Mouse (Mus musculus): ENCODE data around the gene Gfpt1. TPM values are rescaled to one million over a fixed set of nuclear protein-coding genes. Genes with fewer than 3 reads are reported as not detected.

Gfpt1 gene
- polyA plus RNA-seq (2015; fragmentation: Nextera tagmentation; extraction: Ambion mirVana), result 24.7 and 25.7 TPM in 2 replicates

- Histone ChIP-seq H3K27ac (ENCODE audit: low read length) (peak within 1 kb of the TSS; percentile 99), H3K4me1 (ENCODE audit: control insufficient read depth, insufficient read depth, low read length) (peaks cover 16% of the 10 kb centered on the region), H3K9ac (ENCODE audit: low read depth, low read length) (peak within 1 kb of the TSS; percentile 99), H3K4me3 (ENCODE audit: low read length) (peak within 1 kb of the TSS; percentile 97), H3K4me2 (ENCODE audit: low read depth, low read length) (peak within 1 kb of the TSS; percentile 68), H3K9me3 (ENCODE audit: control insufficient read depth, low read length) (no peaks in the 10 kb centered on the region), H3K27me3 (replicated peaks; ENCODE audit: control insufficient read depth, insufficient read depth, low read length) (no peaks in the 10 kb centered on the region), H3K36me3 (ENCODE audit: control insufficient read depth, insufficient read depth, low read length) (no peaks in the 10 kb centered on the region)
- peak; percentile 98 for ATAC-seq
- WGBS, result under 1% methylated on average over 68 of the region's 68 CpGs
Measured at GRCm38 (mm10) chr6:87042337-87043130, at the start of gene Gfpt1. Gfpt1 (plus strand) TSS chr6:87042846.

- Histone ChIP-seq H3K4me2 (ENCODE audit: low read depth, low read length) (no peak overlapping the region), H3K4me3 (ENCODE audit: low read length) (no peak overlapping the region), H3K27ac (ENCODE audit: low read length) (no peak overlapping the region), H3K9me3 (ENCODE audit: control insufficient read depth, low read length) (no peaks in the 10 kb centered on the region), H3K27me3 (replicated peaks; ENCODE audit: control insufficient read depth, insufficient read depth, low read length) (no peaks in the 10 kb centered on the region), H3K4me1 (ENCODE audit: control insufficient read depth, insufficient read depth, low read length) (no peaks in the 10 kb centered on the region), H3K36me3 (ENCODE audit: control insufficient read depth, insufficient read depth, low read length) (no peaks in the 10 kb centered on the region), H3K9ac (ENCODE audit: low read depth, low read length) (no peak overlapping the region)
- 80% methylated on average over 4 of the region's 4 CpGs for WGBS
- ATAC-seq, result no peak
Measured at GRCm38 (mm10) chr6:86994254-86994653, 48.4 kb upstream of the Gfpt1 start.

GRCm38 (mm10) chr6:86996629-86997307 lies 45.9 kb upstream of the Gfpt1 start:
- H3K36me3 ChIP-seq (ENCODE audit: control insufficient read depth, insufficient read depth, low read length), result no peaks in the 10 kb centered on the region
- H3K4me3 ChIP-seq (ENCODE audit: low read length), result no peak overlapping the region
- H3K27ac ChIP-seq (ENCODE audit: low read length), result no peak overlapping the region
- no peak overlapping the region for H3K9ac ChIP-seq (ENCODE audit: low read depth, low read length)
- H3K9me3 ChIP-seq (ENCODE audit: control insufficient read depth, low read length), result no peaks in the 10 kb centered on the region
- ATAC-seq, result no peak
- 85% methylated on average over 5 of the region's 5 CpGs for WGBS
- no peaks in the 10 kb centered on the region for H3K27me3 ChIP-seq (replicated peaks; ENCODE audit: control insufficient read depth, insufficient read depth, low read length)
- no peaks in the 10 kb centered on the region for H3K4me1 ChIP-seq (ENCODE audit: control insufficient read depth, insufficient read depth, low read length)
- H3K4me2 ChIP-seq (ENCODE audit: low read depth, low read length), result no peak overlapping the region

- no peaks in the 10 kb centered on the region for H3K9me3 ChIP-seq (ENCODE audit: control insufficient read depth, low read length)
- no peak overlapping the region for H3K9ac ChIP-seq (ENCODE audit: low read depth, low read length)
- no peak for ATAC-seq
- 95% methylated on average over 6 of the region's 6 CpGs for WGBS
- H3K4me2 ChIP-seq (ENCODE audit: low read depth, low read length), result no peak overlapping the region
- H3K27me3 ChIP-seq (replicated peaks; ENCODE audit: control insufficient read depth, insufficient read depth, low read length), result no peaks in the 10 kb centered on the region
- no peak overlapping the region for H3K27ac ChIP-seq (ENCODE audit: low read length)
- H3K4me1 ChIP-seq (ENCODE audit: control insufficient read depth, insufficient read depth, low read length), result no peaks in the 10 kb centered on the region; the same call in 1 of the 2 replicates
- no peaks in the 10 kb centered on the region for H3K36me3 ChIP-seq (ENCODE audit: control insufficient read depth, insufficient read depth, low read length)
- H3K4me3 ChIP-seq (ENCODE audit: low read length), result no peak overlapping the region
Measured at GRCm38 (mm10) chr6:86997360-86997759, 45.3 kb upstream of the Gfpt1 start.

- ATAC-seq, result peak; percentile 53
- Histone ChIP-seq H3K4me3 (ENCODE audit: low read length) (no peak overlapping the region), H3K4me1 (ENCODE audit: control insufficient read depth, insufficient read depth, low read length) (peaks cover 6% of the 10 kb centered on the region; the same call in 1 of the 2 replicates), H3K9me3 (ENCODE audit: control insufficient read depth, low read length) (no peaks in the 10 kb centered on the region), H3K27ac (ENCODE audit: low read length) (peak overlapping the region; percentile 5; the same call in 1 of the 2 replicates), H3K36me3 (ENCODE audit: control insufficient read depth, insufficient read depth, low read length) (no peaks in the 10 kb centered on the region), H3K4me2 (ENCODE audit: low read depth, low read length) (no peak overlapping the region), H3K27me3 (replicated peaks; ENCODE audit: control insufficient read depth, insufficient read depth, low read length) (no peaks in the 10 kb centered on the region), H3K9ac (ENCODE audit: low read depth, low read length) (no peak overlapping the region)
- 87% methylated on average over 6 of the region's 6 CpGs for WGBS
Measured at GRCm38 (mm10) chr6:87001995-87002394, 40.7 kb upstream of the Gfpt1 start.

GRCm38 (mm10) chr6:87002521-87003055 lies 40.1 kb upstream of the Gfpt1 start:
- Histone ChIP-seq H3K9ac (ENCODE audit: low read depth, low read length) (no peak overlapping the region), H3K27me3 (replicated peaks; ENCODE audit: control insufficient read depth, insufficient read depth, low read length) (no peaks in the 10 kb centered on the region), H3K4me3 (ENCODE audit: low read length) (no peak overlapping the region), H3K4me1 (ENCODE audit: control insufficient read depth, insufficient read depth, low read length) (peaks cover 6% of the 10 kb centered on the region; the same call in 1 of the 2 replicates), H3K27ac (ENCODE audit: low read length) (peak overlapping the region; percentile 5; the same call in 1 of the 2 replicates), H3K4me2 (ENCODE audit: low read depth, low read length) (no peak overlapping the region), H3K9me3 (ENCODE audit: control insufficient read depth, low read length) (no peaks in the 10 kb centered on the region), H3K36me3 (ENCODE audit: control insufficient read depth, insufficient read depth, low read length) (no peaks in the 10 kb centered on the region)
- 49% methylated on average over 8 of the region's 8 CpGs for WGBS
- ATAC-seq, result peak; percentile 73

- no peak for ATAC-seq
- Histone ChIP-seq H3K27me3 (replicated peaks; ENCODE audit: control insufficient read depth, insufficient read depth, low read length) (no peaks in the 10 kb centered on the region), H3K36me3 (ENCODE audit: control insufficient read depth, insufficient read depth, low read length) (no peaks in the 10 kb centered on the region), H3K9me3 (ENCODE audit: control insufficient read depth, low read length) (no peaks in the 10 kb centered on the region), H3K27ac (ENCODE audit: low read length) (no peak overlapping the region), H3K4me3 (ENCODE audit: low read length) (no peak overlapping the region), H3K9ac (ENCODE audit: low read depth, low read length) (no peak overlapping the region), H3K4me1 (ENCODE audit: control insufficient read depth, insufficient read depth, low read length) (peaks cover 7% of the 10 kb centered on the region; the same call in 1 of the 2 replicates), H3K4me2 (ENCODE audit: low read depth, low read length) (no peak overlapping the region)
- WGBS, result 71% methylated on average over 2 of the region's 2 CpGs
Measured at GRCm38 (mm10) chr6:87004099-87004498, 38.5 kb upstream of the Gfpt1 start.

- H3K27me3 ChIP-seq (replicated peaks; ENCODE audit: control insufficient read depth, insufficient read depth, low read length), result no peaks in the 10 kb centered on the region
- no peaks in the 10 kb centered on the region for H3K36me3 ChIP-seq (ENCODE audit: control insufficient read depth, insufficient read depth, low read length)
- H3K9me3 ChIP-seq (ENCODE audit: control insufficient read depth, low read length), result no peaks in the 10 kb centered on the region
- ATAC-seq, result no peak
- H3K4me1 ChIP-seq (ENCODE audit: control insufficient read depth, insufficient read depth, low read length), result peaks cover 12% of the 10 kb centered on the region
- H3K9ac ChIP-seq (ENCODE audit: low read depth, low read length), result no peak overlapping the region
- H3K4me3 ChIP-seq (ENCODE audit: low read length), result no peak overlapping the region
- no peak overlapping the region for H3K27ac ChIP-seq (ENCODE audit: low read length)
- H3K4me2 ChIP-seq (ENCODE audit: low read depth, low read length), result no peak overlapping the region
Measured at GRCm38 (mm10) chr6:87005577-87005976, 37.1 kb upstream of the Gfpt1 start.

- Histone ChIP-seq H3K27ac (ENCODE audit: low read length) (peak within 1 kb of the TSS; percentile 90), H3K4me1 (ENCODE audit: control insufficient read depth, insufficient read depth, low read length) (peaks cover 11% of the 10 kb centered on the region), H3K9me3 (ENCODE audit: control insufficient read depth, low read length) (no peaks in the 10 kb centered on the region), H3K4me3 (ENCODE audit: low read length) (peak within 1 kb of the TSS; percentile 88), H3K27me3 (replicated peaks; ENCODE audit: control insufficient read depth, insufficient read depth, low read length) (no peaks in the 10 kb centered on the region), H3K9ac (ENCODE audit: low read depth, low read length) (peak within 1 kb of the TSS; percentile 95), H3K36me3 (ENCODE audit: control insufficient read depth, insufficient read depth, low read length) (0 out of 2 replicates have a peak, but pooled peaks cover 3% of the 10 kb centered on the region), H3K4me2 (ENCODE audit: low read depth, low read length) (peak within 1 kb of the TSS; percentile 76)
- 76% methylated on average over 6 of the region's 6 CpGs for WGBS
- no peak for ATAC-seq
Measured at GRCm38 (mm10) chr6:87008887-87009286, 33.8 kb upstream of the Gfpt1 start, which contains the start of gene Nfu1. Nfu1 (plus strand) TSS chr6:87009236.

All from intestine, embryonic 16.5 days (tissue).